Mouse (Mus musculus): ENCODE results near the gene Col4a2.

Col4a2 gene

GRCm38 (mm10) chr8:11403813-11404212, 91.2 kb downstream of the Col4a2 start:
- DNase-seq (ENCODE audit: extremely low read depth, insufficient read length, low spot score) = no peak

GRCm38 (mm10) chr8:11404614-11405013, 92.0 kb downstream of the Col4a2 start:
- no peak for DNase-seq (ENCODE audit: extremely low read depth, insufficient read length, low spot score)

GRCm38 (mm10) chr8:11405722-11406481, 93.3 kb downstream of the Col4a2 start:
- DNase-seq (ENCODE audit: extremely low read depth, insufficient read length, low spot score) = no peak

GRCm38 (mm10) chr8:11411504-11412124, 99.0 kb downstream of the Col4a2 start:
- peak; percentile 66 for DNase-seq (ENCODE audit: extremely low read depth, insufficient read length, low spot score)

- DNase-seq (ENCODE audit: extremely low read depth, insufficient read length, low spot score) = peak; percentile 51
These were observed 99.8 kb downstream of the Col4a2 start for GRCm38 (mm10) chr8:11412450-11412849.

- DNase-seq (ENCODE audit: extremely low read depth, insufficient read length, low spot score) = no peak
These were observed 101.7 kb downstream of the Col4a2 start for GRCm38 (mm10) chr8:11414304-11414703.

GRCm38 (mm10) chr8:11415089-11415488, 102.5 kb downstream of the Col4a2 start:
- no peak for DNase-seq (ENCODE audit: extremely low read depth, insufficient read length, low spot score)

GRCm38 (mm10) chr8:11417762-11418161, 105.2 kb downstream of the Col4a2 start:
- DNase-seq (ENCODE audit: extremely low read depth, insufficient read length, low spot score) = peak; percentile 51

- DNase-seq (ENCODE audit: extremely low read depth, insufficient read length, low spot score) = peak; percentile 78
These were observed 106.6 kb downstream of the Col4a2 start for GRCm38 (mm10) chr8:11419232-11419631.

GRCm38 (mm10) chr8:11419645-11420044, 107.0 kb downstream of the Col4a2 start:
- DNase-seq (ENCODE audit: extremely low read depth, insufficient read length, low spot score) = no peak

GRCm38 (mm10) chr8:11421105-11421504, 108.5 kb downstream of the Col4a2 start:
- DNase-seq (ENCODE audit: extremely low read depth, insufficient read length, low spot score) = peak; percentile 33

GRCm38 (mm10) chr8:11421968-11422367, 109.4 kb downstream of the Col4a2 start:
- DNase-seq (ENCODE audit: extremely low read depth, insufficient read length, low spot score) = no peak

GRCm38 (mm10) chr8:11423091-11423490, 110.5 kb downstream of the Col4a2 start:
- no peak for DNase-seq (ENCODE audit: extremely low read depth, insufficient read length, low spot score)

- no peak for DNase-seq (ENCODE audit: extremely low read depth, insufficient read length, low spot score)
These were observed 118.1 kb downstream of the Col4a2 start for GRCm38 (mm10) chr8:11430688-11431087.

- DNase-seq (ENCODE audit: extremely low read depth, insufficient read length, low spot score) = no peak
These were observed 125.3 kb downstream of the Col4a2 start for GRCm38 (mm10) chr8:11437862-11438261.

- DNase-seq (ENCODE audit: extremely low read depth, insufficient read length, low spot score) = no peak
These were observed 128.7 kb downstream of the Col4a2 start for GRCm38 (mm10) chr8:11441291-11441690.

GRCm38 (mm10) chr8:11443611-11444010, 131.0 kb downstream of the Col4a2 start:
- no peak for DNase-seq (ENCODE audit: extremely low read depth, insufficient read length, low spot score)

GRCm38 (mm10) chr8:11444216-11444615, 131.6 kb downstream of the Col4a2 start:
- no peak for DNase-seq (ENCODE audit: extremely low read depth, insufficient read length, low spot score)

GRCm38 (mm10) chr8:11445790-11446189, 133.2 kb downstream of the Col4a2 start:
- no peak for DNase-seq (ENCODE audit: extremely low read depth, insufficient read length, low spot score)

- no peak for DNase-seq (ENCODE audit: extremely low read depth, insufficient read length, low spot score)
These were observed 135.4 kb downstream of the Col4a2 start for GRCm38 (mm10) chr8:11447910-11448570.

GRCm38 (mm10) chr8:11450184-11451113, 137.8 kb downstream of the Col4a2 start:
- no peak for DNase-seq (ENCODE audit: extremely low read depth, insufficient read length, low spot score)
